In genomic region chr1:171607176-171607575, GRCm38 (mm10) we compare ENCODE assay signal across 10 mouse cellular contexts. TPM values are rescaled to one million over a fixed set of nuclear protein-coding genes. Genes with fewer than 3 reads are reported as not detected.
DNase-seq lines count a peak whose midpoint lies in the region; ATAC-seq lines count a peak whose summit lies in the region.
"Had no signal": no experiment of that assay in that cellular context is flagged by ENCODE, and none has a peak within 500 bp of the region (broad histone marks: within the 10 kb centered on the region; RNA-seq: fewer than 3 reads in every experiment).

TSS of gene Ly9 (minus strand) at chr1:171607410.

- H3K27me3 ChIP-seq in splenic B cell, adult 2 months (ENCODE audit: control insufficient read depth, insufficient read depth, low read length, poor library complexity, severe bottlenecking) = no peaks in the 10 kb centered on the region
- H3K27me3 ChIP-seq: hindbrain, embryonic 13.5 days had no signal

- peak; percentile 78 for ATAC-seq in megakaryocyte, adult 5-6 weeks (ENCODE audit: poor library complexity, severe bottlenecking)

- peak; percentile 75 to 78 for DNase-seq in CD8-positive naive resting alpha-beta T cell, adult 2 months (ENCODE audit: low read depth in 2 of 2, low spot score in 2 of 2)
- DNase-seq in c-Kit-positive CD71-negative TER-119-negative erythroid progenitor cells, embryonic 14.5 days (ENCODE audit: low read depth) = peak; percentile 46
- DNase-seq in splenic B cell, adult 2 months (ENCODE audit: low read depth, low spot score) = peak; percentile 87
- no peak for DNase-seq in adrenal gland, postnatal 4 days (ENCODE audit: low spot score in 2 of 2)
- no peak for DNase-seq in cerebellum, postnatal 14 days
- no peak for DNase-seq in right cerebral cortex, adult 2 months (ENCODE audit: low spot score in 2 of 2)
- DNase-seq: cerebellum, adult 8-10 months; gastrocnemius, postnatal 10 days had no signal

- H3K36me3 ChIP-seq in splenic B cell, adult 2 months (ENCODE audit: control insufficient read depth, insufficient read depth, low read length, poor library complexity, severe bottlenecking) = peaks cover 6% of the 10 kb centered on the region; the same call in 1 of the 2 replicates
- H3K36me3 ChIP-seq: hindbrain, embryonic 13.5 days had no signal

RNA-seq across cellular contexts. Expression of gene Ly9, which starts in this region (rescaled TPM):
- 41.3 and 43.2 TPM in 2 replicates for total RNA-seq in megakaryocyte, adult 5-6 weeks (2015)
- total RNA-seq in megakaryocyte, adult 5-6 weeks (2017) = 72.9 and 75.3 TPM in 2 replicates
- 1 to 10 TPM in 1 of 2 experiments, under 1 TPM in 1; 0.73 to 1.3 TPM for total RNA-seq in adrenal gland, postnatal 4 days (2021)

Comparison
In these comparisons a context has a peak if more than half of its experiments do, and no peak if none do; other contexts are left out.
1. RNA of gene Ly9 (total RNA-seq): 41.3 to 75.3 TPM in megakaryocyte, adult 5-6 weeks; 0.73 to 1.3 TPM in adrenal gland, postnatal 4 days; every median in the first group is over 10 times any median in the second.
2. DNase-seq: peak in CD8-positive naive resting alpha-beta T cell, adult 2 months (2 of 2), c-Kit-positive CD71-negative TER-119-negative erythroid progenitor cells, embryonic 14.5 days (single experiment) and splenic B cell, adult 2 months (single experiment); none in adrenal gland, postnatal 4 days (0 of 2), cerebellum, postnatal 14 days (0 of 2) and right cerebral cortex, adult 2 months (0 of 2).